Mouse (Mus musculus): ENCODE measurements around the gene Slc9a9.

Slc9a9 gene

GRCm38 (mm10) chr9:95150998-95151397 is 481.3 kb downstream of the Slc9a9 start:
- no peak for DNase-seq (ENCODE audit: low read depth, low spot score)

GRCm38 (mm10) chr9:95151746-95152145 is 482.0 kb downstream of the Slc9a9 start:
- no peak for DNase-seq (ENCODE audit: low read depth, low spot score)

- no peak for DNase-seq (ENCODE audit: low read depth, low spot score)
Observed at GRCm38 (mm10) chr9:95153966-95154365, 484.3 kb downstream of the Slc9a9 start.

- no peak for DNase-seq (ENCODE audit: low read depth, low spot score)
Observed at GRCm38 (mm10) chr9:95157948-95158347, 488.2 kb downstream of the Slc9a9 start.

GRCm38 (mm10) chr9:95158916-95159315 is 489.2 kb downstream of the Slc9a9 start:
- no peak for DNase-seq (ENCODE audit: low read depth, low spot score)

GRCm38 (mm10) chr9:95160575-95161300 is 491.0 kb downstream of the Slc9a9 start:
- DNase-seq (ENCODE audit: low read depth, low spot score), result no peak

GRCm38 (mm10) chr9:95161699-95162098 is 492.0 kb downstream of the Slc9a9 start:
- DNase-seq (ENCODE audit: low read depth, low spot score), result no peak

- DNase-seq (ENCODE audit: low read depth, low spot score), result no peak
Observed at GRCm38 (mm10) chr9:95166224-95166623, 496.5 kb downstream of the Slc9a9 start.

- no peak for DNase-seq (ENCODE audit: low read depth, low spot score)
Observed at GRCm38 (mm10) chr9:95167806-95168205, 498.1 kb downstream of the Slc9a9 start.

- DNase-seq (ENCODE audit: low read depth, low spot score), result no peak
Observed at GRCm38 (mm10) chr9:95168487-95169008, 498.8 kb downstream of the Slc9a9 start.

- no peak for DNase-seq (ENCODE audit: low read depth, low spot score)
Observed at GRCm38 (mm10) chr9:95178170-95178569, 508.5 kb downstream of the Slc9a9 start.

- DNase-seq (ENCODE audit: low read depth, low spot score), result no peak
Observed at GRCm38 (mm10) chr9:95180005-95180404, 510.3 kb downstream of the Slc9a9 start.

- no peak for DNase-seq (ENCODE audit: low read depth, low spot score)
Observed at GRCm38 (mm10) chr9:95180569-95180968, 510.9 kb downstream of the Slc9a9 start.

- no peak for DNase-seq (ENCODE audit: low read depth, low spot score)
Observed at GRCm38 (mm10) chr9:95181241-95182043, 511.7 kb downstream of the Slc9a9 start.

GRCm38 (mm10) chr9:95182272-95182671 is 512.6 kb downstream of the Slc9a9 start:
- no peak for DNase-seq (ENCODE audit: low read depth, low spot score)

- DNase-seq (ENCODE audit: low read depth, low spot score), result no peak
Observed at GRCm38 (mm10) chr9:95184453-95184852, 514.7 kb downstream of the Slc9a9 start.

GRCm38 (mm10) chr9:95185840-95186239 is 516.1 kb downstream of the Slc9a9 start:
- DNase-seq (ENCODE audit: low read depth, low spot score), result no peak

- peak; percentile 29 for DNase-seq (ENCODE audit: low read depth, low spot score)
Observed at GRCm38 (mm10) chr9:95186386-95187289, 516.9 kb downstream of the Slc9a9 start.

- DNase-seq (ENCODE audit: low read depth, low spot score), result no peak
Observed at GRCm38 (mm10) chr9:95188362-95189217, 518.9 kb downstream of the Slc9a9 start.

GRCm38 (mm10) chr9:95189218-95189605 is 519.5 kb downstream of the Slc9a9 start:
- no peak for DNase-seq (ENCODE audit: low read depth, low spot score)

- DNase-seq (ENCODE audit: low read depth, low spot score), result no peak
Observed at GRCm38 (mm10) chr9:95191442-95191841, 521.7 kb downstream of the Slc9a9 start.
